Mouse (Mus musculus) spleen, postnatal 36 days (tissue): ENCODE data around the gene Zfp800.

Source experiments
- DNase-seq, 2 experiments: peaks; one replicate each; pipeline ENCODE4 v3.0.0; 2022; ENCODE audit warnings: low spot score in 2 of 2, mixed read lengths in 1 of 2

The Zfp800 gene

GRCm38 (mm10) chr6:28203454-28203853 lies 194.4 kb downstream of the Zfp800 start:
- DNase-seq, result no peak

DNA sequence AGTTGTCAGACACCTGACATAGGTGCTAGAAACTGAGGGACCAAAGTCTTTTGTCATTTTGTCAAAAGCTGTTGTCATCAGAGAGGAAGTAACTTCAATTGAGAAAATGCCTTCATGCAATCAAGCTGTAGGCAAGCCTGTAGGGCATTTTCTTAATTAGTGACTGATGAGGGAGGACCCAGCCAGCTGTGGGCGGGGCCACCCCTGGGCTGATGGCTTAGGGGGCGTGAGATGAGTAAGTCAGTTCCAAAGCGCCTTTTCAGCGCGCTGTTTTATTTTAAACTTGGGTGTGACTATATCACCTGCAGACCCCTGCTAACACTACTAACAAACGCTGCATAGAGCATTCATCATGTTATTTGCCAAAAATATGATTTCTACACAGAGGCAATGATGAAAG lies 195.0 kb downstream of the Zfp800 start:
- DNase-seq, result no peak

DNA sequence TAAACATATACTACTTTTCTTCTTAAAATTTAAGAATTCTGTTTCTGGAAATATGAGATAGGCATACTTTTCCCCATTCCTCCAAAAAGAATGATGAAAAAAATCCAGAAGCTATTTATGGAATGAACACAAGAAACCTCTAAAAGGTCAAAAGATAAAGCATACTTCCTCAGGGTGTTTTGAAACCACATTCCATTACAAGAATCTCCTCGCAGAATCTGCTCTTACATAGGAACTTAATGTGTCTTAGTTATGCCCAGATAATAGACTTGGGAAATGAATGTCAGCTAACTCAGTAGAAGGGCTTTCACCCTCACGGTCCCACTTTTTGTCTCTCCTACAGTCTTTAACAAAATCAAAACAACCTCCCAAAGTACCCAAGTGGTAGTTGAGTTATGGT lies 203.9 kb downstream of the Zfp800 start:
- DNase-seq, result no peak

- DNase-seq, result no peak
These were observed 205.9 kb downstream of the Zfp800 start for GRCm38 (mm10) chr6:28191935-28192334.
